Mouse (Mus musculus) heart, adult 2 months (tissue): ENCODE data around the gene Ell. TPM values are rescaled to one million over a fixed set of nuclear protein-coding genes. Genes with fewer than 3 reads are reported as not detected.
A peak's percentile ranks its signal among the peaks of the same experiment; 100 is the strongest.

Source experiments
- DNase-seq, 2 experiments: peaks; one replicate each; pipeline ENCODE4 v3.0.0; 2021
- H3K27ac ChIP-seq: fragments of 200-600 bp; 2 replicates; pipeline ENCODE4 v1.8.1; 2022
- H3K27me3 ChIP-seq: fragments of 200-500 bp; 2 replicates; pipeline ENCODE4 v1.6.1; 2012; ENCODE audit warnings: mild to moderate bottlenecking, low read length, inconsistent platforms, mixed read lengths; ENCODE audit not compliant: control insufficient read depth, insufficient read depth
- H3K36me3 ChIP-seq: fragments of 200-500 bp; 2 replicates; pipeline ENCODE4 v1.6.1; 2012; ENCODE audit warnings: low read length, inconsistent platforms; ENCODE audit not compliant: control insufficient read depth, insufficient read depth
- H3K4me1 ChIP-seq: fragments of 200-500 bp; 2 replicates; pipeline ENCODE4 v1.6.1; 2011; ENCODE audit warnings: low read length; ENCODE audit not compliant: control insufficient read depth, insufficient read depth
- H3K4me3 ChIP-seq: fragments of 200-600 bp; 2 replicates; pipeline ENCODE4 v1.8.1; 2022
- H3K79me2 ChIP-seq: fragments of 200-500 bp; replicated peaks from 2 replicates; pipeline ENCODE4 v1.6.1; 2012; ENCODE audit warnings: mild to moderate bottlenecking, inconsistent platforms, low read length, moderate library complexity, mixed read lengths; ENCODE audit not compliant: control insufficient read depth, insufficient read depth
- H3K9ac ChIP-seq: fragments of 200-500 bp; 2 replicates; pipeline ENCODE4 v1.6.1; 2012; ENCODE audit warnings: low read depth, mild to moderate bottlenecking, control low read depth, inconsistent platforms, low read length, mixed read lengths
- CTCF ChIP-seq: fragments of 200-600 bp; IDR thresholded peaks from 2 replicates; pipeline ENCODE4 v1.8.1; 2022; ENCODE audit warnings: antibody characterized with exemption, mild to moderate bottlenecking, moderate library complexity
- EP300 ChIP-seq: fragments of 200-500 bp; IDR thresholded peaks from 2 replicates; pipeline ENCODE4 v1.6.1; 2011; ENCODE audit warnings: low read depth, low read length, control low read depth; ENCODE audit not compliant: insufficient read depth
- POLR2A ChIP-seq: fragments of 200-500 bp; IDR thresholded peaks from 2 replicates; pipeline ENCODE4 v1.6.1; 2011; ENCODE audit warnings: mild to moderate bottlenecking, low read depth, low read length, control low read depth; ENCODE audit not compliant: insufficient read depth
- WGBS: fragments of 180-500 bp; shearing (Covaris S2); methylation state at CpG from one replicate; pipeline ENCODE4 v1.1.7; 2018; 5-methylcytosine and 5-hydroxymethylcytosine counted together
- intact Hi-C: fragments of 180-260 bp; cut with DNase I; formaldehyde crosslinking; loops from one replicate; pipeline ENCODE4 v1.15.1; 2025
- polyA plus RNA-seq: library from polyadenylated mRNA; depleted of rRNA; stranded (reverse); fragments of >200 nt; gene quantifications from 2 replicates; pipeline ENCODE4 v1.2.3, GENCODE M21; 2012
- total RNA-seq, 2 experiments: library from RNA; stranded (reverse); gene quantifications; 2 replicates each; pipeline ENCODE4 v1.2.3; 2021

Ell gene
- total and polyA plus RNA-seq, 3 experiments, result 9.6 to 12.7 (median 12.0) TPM

- under 1% methylated on average over 84 of the region's 84 CpGs for WGBS
- intact Hi-C loops, result no loop called here
- H3K4me1 ChIP-seq, result peaks cover 8% of the 10 kb centered on the region
Observed at GRCm38 (mm10) chr8:70607898-70608748, 68.9 kb downstream of the Ell start.

GRCm38 (mm10) chr8:70608749-70609367 lies 69.6 kb downstream of the Ell start, which contains the start of gene Ssbp4:
TSS of gene Ssbp4 (minus strand) at chr8:70608872.
- H3K79me2 ChIP-seq, result no peaks in the 10 kb centered on the region
- H3K36me3 ChIP-seq, result no peaks in the 10 kb centered on the region
- WGBS, result 3% methylated on average over 26 of the region's 26 CpGs
- H3K4me3 ChIP-seq, result peak within 1 kb of the TSS; percentile 98
- DNase-seq, result no peak
- peak within 1 kb of the TSS; percentile 93 for H3K27ac ChIP-seq
- H3K9ac ChIP-seq, result peak within 1 kb of the TSS; percentile 95
- intact Hi-C loops, result no loop called here
- H3K4me1 ChIP-seq, result peaks cover 8% of the 10 kb centered on the region
- H3K27me3 ChIP-seq, result no peaks in the 10 kb centered on the region
- TF ChIP-seq EP300, result no peak
- TF ChIP-seq POLR2A, result no peak
- TF ChIP-seq CTCF, result no peak

More at GRCm38 (mm10) chr8:70607898-70608748, 68.9 kb downstream of the Ell start:
- H3K9ac ChIP-seq, result peak overlapping the region; percentile 95
- no peaks in the 10 kb centered on the region for H3K27me3 ChIP-seq
- no peaks in the 10 kb centered on the region for H3K36me3 ChIP-seq
- no peaks in the 10 kb centered on the region for H3K79me2 ChIP-seq
- TF ChIP-seq EP300 (no peak), CTCF (no peak), POLR2A (peak; percentile 56)
- peak; percentile 79 to 81 for DNase-seq
- H3K27ac ChIP-seq, result peak overlapping the region; percentile 93
- peak overlapping the region; percentile 98 for H3K4me3 ChIP-seq

GRCm38 (mm10) chr8:70609368-70609848 lies 70.2 kb downstream of the Ell start:
- intact Hi-C loops, result no loop called here
- H3K79me2 ChIP-seq, result no peaks in the 10 kb centered on the region
- no peaks in the 10 kb centered on the region for H3K27me3 ChIP-seq
- H3K36me3 ChIP-seq, result no peaks in the 10 kb centered on the region
- DNase-seq, result peak; percentile 92 to 96
- 2% methylated on average over 35 of the region's 39 CpGs for WGBS
- TF ChIP-seq CTCF (no peak), POLR2A (peak; percentile 85), EP300 (0 out of 2 replicates have a peak, but pooled peaks have one; percentile 13)
- peak overlapping the region; percentile 70 for H3K9ac ChIP-seq
- H3K27ac ChIP-seq, result peak overlapping the region; percentile 93
- H3K4me1 ChIP-seq, result peaks cover 8% of the 10 kb centered on the region
- peak overlapping the region; percentile 98 for H3K4me3 ChIP-seq

GRCm38 (mm10) chr8:70609849-70610795 lies 70.9 kb downstream of the Ell start:
- TF ChIP-seq EP300, result peak; percentile 88
- TF ChIP-seq CTCF, result no peak
- TF ChIP-seq POLR2A, result peak; percentile 95
- peak; percentile 90 to 96 for DNase-seq
- Histone ChIP-seq H3K36me3 (no peaks in the 10 kb centered on the region), H3K27me3 (no peaks in the 10 kb centered on the region), H3K79me2 (no peaks in the 10 kb centered on the region), H3K4me3 (peak overlapping the region; percentile 98), H3K27ac (peak overlapping the region; percentile 93), H3K4me1 (peaks cover 8% of the 10 kb centered on the region), H3K9ac (peak overlapping the region; percentile 70)
- intact Hi-C loops, result loop anchor here (2.0 to 5.0 kb wide), 3 partner anchors 15 to 92 kb away; partner anchors contain the start of genes Iqcn and Isyna1
- 1% methylated on average over 44 of the region's 45 CpGs for WGBS
